Mouse (Mus musculus) right cerebral cortex, postnatal 36 days (tissue): ENCODE measurements at regions not wholly inside any gene's neighbourhood (a gene's known extent, or its start where the extent isn't known, plus 50 kb on each side); places are given as distances from the start of the nearest gene placed in this dataset.

Source experiments
- DNase-seq, 2 experiments: peaks; one replicate each; pipeline ENCODE4 v3.0.0; 2022; ENCODE audit warnings: low spot score in 2 of 2, mixed read lengths in 1 of 2

DNA sequence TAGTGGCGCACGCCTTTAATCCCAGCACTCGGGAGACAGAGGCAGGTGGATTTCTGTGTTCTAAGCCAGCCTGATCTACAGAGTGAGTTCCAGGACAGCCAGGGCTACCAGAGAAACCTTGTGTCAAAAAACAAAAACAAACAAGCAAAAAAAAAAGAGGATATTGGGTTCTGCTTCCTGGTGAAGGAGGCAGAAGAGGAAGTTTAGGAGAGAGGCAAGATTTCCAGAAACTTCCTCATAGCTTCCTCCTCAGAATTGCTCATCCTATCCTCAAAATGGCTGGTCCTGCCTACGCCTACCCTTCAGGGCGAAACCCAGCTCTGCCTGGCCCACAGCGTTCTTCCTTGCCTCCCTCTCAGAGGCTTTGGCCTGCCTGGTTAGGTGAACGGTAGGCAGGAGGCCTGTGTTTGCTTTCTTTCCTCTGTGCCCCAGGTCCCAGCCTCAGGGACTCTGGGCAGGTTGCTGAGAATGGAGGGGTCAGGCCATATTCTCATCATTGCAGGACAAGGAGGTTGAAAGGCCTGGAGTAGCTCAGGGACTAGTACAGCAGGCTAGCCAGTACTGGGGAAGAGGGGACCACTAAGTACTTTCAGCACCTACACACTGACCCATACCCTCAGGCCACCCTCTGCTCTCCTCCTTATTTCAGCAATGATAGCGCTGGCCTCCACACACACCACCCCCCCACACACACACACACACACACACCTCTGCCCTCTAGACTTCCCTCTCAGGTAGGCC lies 79.6 kb downstream of the Zfp36l2 start:
- no peak for DNase-seq

DNA sequence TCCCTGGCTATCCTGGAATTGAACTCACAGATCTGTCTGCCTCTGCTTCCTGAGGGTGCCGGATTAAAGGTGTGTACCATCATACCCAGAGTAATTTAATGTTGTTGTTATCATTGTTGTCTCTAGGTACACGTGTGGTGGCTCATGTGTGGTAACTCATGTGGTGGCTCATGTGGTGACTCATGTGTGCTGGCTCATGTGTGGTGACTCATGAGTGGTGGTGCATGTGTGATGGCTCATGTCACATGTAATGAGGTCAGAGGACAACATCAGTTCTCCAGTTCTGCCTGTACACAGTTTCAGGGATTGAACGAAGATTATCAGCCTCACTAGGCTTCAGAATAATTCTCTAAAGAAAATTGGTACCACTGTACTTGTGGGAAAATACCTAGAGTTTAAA lies 80.2 kb downstream of the Zfp36l2 start:
- DNase-seq: no peak

DNA sequence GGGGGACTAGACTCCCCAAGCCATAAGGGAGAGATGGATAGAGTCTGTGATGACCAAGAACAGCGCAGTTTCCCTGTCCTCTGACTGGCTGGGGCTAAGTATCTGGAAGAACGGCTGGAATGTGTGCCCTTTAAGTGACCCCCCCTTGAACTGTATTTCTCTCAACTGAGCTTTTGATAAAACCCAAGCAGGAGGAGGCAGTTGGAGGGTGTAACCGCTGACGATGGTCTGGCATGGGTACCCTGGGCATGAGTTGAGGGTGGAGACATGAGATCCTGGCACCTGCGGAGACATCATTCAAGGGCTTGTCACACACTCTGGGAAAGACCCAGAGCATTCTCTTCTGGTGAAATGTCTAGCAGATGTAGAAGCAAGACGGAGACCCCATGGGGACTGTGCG lies 83.5 kb downstream of the Zfp36l2 start:
- DNase-seq: no peak

DNA sequence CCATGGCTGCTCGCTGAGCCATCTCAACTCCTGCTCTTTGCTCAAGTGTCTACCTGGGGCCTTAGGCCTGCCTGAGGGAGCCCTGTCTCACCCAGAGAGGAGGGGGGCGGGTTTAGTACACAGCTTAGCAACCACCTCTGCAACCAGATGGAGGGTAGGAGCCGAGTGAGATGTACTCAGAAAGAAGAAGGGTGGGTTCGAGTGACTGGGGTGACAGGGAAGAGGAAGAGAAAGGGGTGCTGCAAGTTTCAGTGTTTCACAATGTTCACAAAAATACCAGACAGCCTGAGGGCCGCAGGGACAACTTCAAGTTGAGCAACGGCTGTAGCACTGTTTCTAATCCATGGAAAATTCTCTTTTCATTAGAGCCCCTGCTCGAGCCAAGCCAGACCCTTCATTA lies 84.4 kb downstream of the Zfp36l2 start:
- DNase-seq: peak in 1 of 2 experiments; percentile 30

DNA sequence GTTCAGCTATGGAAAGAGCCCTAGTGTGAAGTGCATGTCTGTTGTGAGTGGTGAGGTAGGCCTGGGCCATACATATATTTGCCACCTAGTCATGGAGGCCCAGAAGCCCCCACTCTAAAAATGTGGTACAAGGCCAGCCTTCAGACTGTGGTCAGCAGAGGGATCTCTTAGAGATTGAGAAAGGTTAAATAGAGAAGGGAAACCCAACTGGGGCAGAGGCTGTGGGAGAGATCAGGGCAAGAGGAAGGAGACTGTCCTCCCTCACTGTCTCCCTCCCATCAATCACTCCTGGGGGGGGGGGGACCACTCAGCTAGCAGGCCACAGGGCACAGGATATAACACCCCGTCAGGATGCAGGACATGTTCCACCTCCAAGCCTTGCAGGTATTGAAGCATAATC lies 86.1 kb downstream of the Zfp36l2 start:
- DNase-seq: no peak

DNA sequence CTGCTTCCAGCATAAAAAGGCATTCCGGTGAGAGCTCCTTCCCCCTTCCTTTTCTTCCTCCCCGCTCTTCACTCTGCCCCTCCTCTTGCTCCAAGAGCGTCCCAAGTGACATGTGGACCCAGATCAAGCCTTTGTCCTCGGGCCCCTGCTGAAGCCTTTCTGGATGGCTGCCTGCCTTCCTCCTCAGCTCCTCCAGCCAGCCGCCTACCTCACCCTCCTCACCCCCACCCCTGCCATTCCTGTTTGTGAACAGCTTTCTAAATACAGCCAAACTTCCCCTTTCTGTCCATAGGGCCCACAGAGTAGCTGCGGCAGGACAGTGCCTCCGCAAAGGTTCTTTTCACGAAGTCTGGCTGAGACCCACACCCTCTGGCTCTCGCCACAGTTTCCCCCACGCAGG lies 87.2 kb downstream of the Zfp36l2 start:
- DNase-seq: peak in 1 of 2 experiments; percentile 24

DNA sequence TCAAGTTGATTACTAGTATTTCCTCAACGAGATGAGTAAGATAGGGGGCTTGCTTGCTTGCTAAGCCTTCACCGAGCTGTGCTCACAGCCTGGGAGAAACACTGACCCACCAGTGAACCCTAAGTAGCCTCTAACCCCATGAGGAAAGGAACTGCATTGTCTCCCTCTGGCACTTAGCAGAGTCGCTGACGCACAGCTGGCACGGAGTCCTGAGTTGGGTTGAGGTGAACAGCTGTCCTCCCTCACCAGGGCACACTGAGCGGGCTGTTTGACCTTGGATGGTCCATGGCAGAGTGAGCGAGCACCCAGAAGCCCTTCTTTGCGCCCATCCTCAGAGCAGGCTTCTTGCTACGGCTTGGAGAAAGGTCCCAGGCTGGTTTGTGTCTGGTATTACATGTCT lies 88.0 kb downstream of the Zfp36l2 start:
- no peak for DNase-seq

DNA sequence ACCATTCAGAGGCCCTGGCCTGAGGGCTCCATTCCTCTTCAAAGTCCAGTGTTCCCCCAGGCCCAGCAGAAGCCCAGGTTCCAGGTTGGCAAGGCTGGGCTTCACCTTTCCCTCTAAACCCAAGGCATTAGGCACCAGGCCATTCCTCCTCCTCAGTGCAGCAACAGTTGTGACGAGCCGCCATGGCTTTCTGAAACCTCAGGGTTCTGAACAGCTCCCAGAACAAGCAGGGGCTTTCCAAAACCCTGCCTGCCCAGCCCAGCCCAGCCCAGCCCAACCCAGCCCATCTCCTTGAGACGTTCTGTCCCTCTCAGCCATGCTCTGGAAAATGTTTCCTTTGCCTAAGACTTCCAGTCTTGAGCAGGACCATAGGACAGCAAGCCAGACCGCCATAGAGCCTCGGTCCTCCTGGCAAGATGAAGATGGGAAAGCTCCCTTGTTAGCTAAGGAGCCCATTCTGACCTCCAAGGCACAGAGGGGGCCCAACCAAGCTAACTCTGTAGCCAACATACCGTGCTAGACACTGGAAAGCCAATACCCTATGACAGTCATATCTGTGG lies 89.8 kb downstream of the Zfp36l2 start:
- DNase-seq: no peak

DNA sequence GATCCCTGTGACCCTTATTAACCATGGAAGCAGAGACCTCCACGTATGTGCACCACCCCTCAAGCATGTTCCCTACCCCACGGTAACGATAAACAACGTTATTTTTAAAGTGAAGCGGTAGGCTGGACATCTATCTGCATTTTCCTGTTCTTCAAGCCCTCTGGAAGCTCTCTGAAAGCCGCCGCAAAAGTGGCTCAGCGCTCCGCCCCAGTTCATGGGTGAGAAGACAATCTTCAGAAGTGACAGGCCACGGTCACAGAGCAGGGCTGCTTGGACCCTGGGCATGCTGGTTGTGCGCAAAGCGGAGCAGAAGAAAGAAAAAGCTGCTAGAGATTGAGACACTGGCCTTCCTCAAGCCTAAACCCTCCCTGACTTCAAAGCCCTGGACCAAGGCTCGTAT lies 90.5 kb downstream of the Zfp36l2 start:
- no peak for DNase-seq

DNA sequence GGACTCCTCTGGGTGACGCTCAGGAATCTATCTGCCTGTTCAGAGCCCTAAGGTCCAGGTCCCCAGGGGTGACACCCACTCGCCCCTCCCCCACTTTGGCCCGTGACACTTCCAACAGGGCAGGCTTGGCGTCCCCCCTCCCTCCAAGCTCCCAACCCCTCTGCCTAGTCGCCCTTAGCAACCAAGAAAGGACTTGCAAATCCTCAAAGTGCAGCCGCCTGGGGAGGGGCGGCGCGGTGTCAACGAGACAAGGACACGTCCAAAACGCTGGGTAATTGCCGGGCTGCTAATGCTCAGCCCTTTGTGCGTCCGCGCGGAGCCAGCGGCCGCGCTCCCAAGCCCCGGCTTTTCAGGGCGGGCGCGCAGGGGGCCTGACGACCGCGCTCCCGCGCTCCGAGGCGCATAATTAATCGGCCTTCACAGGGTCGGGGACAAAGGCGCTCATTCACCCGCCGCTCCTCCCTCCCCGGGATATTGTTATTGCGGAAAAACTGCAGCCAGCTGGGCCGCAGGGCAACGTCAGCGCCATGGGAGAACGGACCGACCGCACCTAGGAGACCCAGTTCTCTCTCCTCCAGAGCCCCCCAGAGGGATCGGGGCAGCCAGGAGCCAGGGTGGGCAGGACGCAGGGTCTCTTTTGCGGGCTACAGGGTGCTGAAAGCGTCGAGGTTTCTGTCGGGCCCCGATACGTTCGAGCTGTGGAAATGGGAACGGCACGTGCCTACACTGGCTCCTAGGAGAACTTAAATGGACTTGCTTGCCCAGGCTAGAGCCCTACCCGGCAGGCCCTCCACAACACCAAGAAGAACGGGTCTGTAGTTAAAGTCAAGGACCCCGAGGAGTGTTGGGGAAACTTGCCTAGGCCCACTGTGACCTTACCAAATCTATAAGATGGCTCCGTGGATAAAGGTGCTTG lies 91.1 kb downstream of the Zfp36l2 start:
- peak; percentile 64 to 67 for DNase-seq

DNA sequence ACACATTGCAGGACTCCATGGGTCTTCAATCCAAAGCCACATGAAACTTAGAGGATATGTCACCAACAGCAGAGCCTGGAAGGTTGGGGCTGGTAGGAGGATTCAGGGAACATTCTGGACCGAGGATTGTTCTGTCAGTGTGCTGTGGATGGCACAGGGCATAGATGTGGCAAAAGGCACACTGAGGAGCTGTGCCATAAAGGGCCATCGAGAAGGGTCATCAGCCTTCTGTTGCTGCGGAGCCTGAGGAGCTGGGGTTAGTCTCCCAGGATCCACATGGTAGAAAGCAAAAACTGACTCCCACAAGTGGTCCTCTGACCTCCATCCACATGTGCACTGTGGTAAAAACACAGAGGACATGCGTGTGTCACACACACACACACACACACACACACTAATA lies 91.9 kb downstream of the Zfp36l2 start:
- no peak for DNase-seq

DNA sequence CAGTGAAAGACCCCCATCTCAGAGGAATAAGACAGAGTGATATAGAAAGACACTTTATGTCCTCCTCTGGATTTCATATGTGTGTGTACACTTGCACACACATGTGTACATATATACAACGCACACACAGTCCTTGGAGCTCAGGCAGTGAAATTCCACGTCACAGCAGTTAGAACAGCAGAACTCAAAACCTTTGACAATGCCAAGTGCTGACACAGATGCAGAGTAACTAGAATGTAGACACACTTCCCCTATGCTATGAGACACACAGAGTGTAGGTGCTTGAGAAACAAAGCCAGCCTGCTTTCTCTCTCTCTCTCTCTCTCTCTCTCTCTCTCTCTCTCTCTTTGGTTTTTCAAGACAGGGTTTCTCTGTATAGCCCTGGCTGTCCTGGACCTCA lies 92.7 kb downstream of the Zfp36l2 start:
- no peak for DNase-seq

DNA sequence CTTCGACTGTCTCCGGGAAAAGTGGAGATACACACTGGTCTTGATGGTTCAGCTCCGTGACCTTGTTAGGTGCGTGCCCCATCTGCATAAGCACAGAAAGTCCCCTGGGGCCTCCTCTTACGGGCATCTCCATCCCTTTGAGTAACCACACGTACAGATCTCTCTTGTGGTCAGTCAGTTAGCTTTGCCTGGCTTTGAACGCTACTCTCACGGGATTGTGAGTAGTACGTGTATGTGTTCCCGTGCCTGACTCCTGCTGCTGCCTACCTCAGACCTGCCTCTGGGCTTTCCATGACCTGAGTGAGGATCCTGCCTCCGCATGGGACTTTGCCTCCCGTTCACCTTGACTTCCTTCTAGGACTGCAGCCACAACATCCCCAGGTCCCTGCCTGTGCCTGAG lies 101.4 kb downstream of the Zfp36l2 start:
- DNase-seq: no peak

DNA sequence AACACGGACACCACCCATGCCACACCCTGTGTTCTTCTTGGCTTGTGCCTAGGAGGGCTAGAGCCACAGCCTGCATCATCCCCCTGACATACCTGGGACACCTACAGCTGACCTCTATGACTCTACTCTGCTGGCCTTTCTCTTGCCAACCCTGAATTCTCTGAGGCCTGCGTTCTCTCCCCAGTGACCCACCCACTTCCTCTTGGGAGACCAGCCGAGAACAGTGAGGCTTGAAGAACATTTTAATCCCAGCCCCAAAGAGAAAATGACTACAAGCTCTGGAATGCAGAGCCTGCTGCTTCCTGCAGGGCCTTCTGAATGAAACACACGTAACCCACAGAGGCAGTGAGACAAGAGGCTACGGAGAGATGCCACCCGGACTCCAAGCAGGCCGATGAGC lies 102.0 kb downstream of the Zfp36l2 start:
- DNase-seq: no peak

DNA sequence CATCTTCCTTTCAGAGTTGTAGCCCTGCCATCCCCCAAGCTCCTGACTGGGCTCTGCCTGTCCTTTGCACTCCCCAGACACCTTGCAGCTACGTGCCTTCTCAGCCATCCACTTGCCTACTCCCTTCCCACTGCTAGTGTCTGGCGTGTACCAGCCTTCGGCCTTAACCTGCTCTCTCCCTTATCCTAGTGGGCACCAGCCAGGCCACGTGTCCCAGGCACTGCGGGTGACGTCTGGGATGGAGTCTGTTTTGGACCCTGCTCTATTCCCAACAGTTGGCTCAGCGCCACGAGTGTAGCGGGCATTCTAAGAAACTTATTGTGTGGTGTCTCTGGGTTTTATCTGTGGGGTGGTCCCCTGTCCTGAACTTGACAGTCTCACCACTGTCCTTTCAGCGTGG lies 102.5 kb downstream of the Zfp36l2 start:
- no peak for DNase-seq

DNA sequence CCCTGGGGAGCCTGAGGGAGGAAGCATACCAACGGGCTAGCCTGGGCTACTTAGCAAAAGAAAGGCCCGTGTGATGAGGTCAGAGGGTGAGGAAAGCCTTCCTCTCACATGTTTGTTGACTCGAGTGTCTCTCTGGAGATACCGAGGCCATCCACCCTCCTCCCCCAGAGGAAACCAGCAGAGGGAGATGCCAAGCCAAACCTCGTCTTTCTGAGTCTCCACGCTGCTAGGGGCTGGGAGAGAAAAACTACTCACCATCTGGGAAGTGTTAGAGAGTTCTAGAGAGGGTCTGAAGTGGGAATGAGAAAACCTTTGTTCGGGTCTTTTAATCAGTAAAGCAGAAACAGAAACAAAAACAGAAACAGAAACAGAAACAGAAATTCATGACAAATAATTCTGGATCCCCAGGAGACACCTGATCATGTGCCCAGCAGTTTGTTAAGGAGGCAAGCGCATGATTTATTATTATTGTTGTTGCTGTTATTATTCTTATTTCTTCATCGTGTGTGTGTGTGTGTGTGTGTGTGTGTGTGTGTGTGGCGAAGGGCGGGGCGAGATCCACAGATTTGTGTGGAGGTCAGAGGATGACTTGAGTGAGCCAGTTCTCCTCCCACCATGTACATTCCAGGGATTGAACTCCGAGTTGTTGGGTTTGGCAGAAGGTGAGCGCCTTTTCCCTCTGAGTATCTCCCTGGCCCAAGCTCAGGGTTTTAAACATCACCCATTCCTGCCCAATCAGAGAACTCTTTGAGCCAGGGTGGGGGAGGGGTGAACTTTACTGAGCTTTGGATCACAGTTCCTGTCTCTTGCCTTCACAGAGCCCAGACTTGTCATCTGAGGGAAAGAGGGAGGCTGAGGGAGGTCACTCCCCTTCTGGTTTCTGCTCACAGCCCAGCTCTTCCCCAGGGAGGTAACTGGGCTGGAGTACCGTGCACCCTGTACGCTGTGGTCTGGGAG lies 104.2 kb downstream of the Zfp36l2 start:
- no peak for DNase-seq

DNA sequence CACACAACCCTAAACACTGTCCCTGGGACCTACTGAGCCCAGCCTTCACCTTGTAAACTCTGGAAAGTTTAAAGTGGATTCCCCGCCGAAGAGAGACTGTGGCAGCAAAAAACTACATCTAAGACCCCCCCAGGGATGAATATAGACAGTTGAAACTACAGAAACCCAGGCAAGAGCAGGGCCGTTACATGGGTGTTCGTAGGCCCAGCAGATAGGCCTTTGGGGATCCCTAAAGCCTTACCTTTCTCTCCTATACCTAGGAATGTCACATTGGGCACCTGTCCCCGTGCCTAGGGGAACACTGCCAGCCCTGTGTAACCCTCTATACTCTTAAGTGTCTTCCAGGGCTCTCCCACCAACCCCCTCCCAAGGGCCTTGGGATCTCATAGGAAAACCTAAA lies 105.2 kb downstream of the Zfp36l2 start:
- no peak for DNase-seq

DNA sequence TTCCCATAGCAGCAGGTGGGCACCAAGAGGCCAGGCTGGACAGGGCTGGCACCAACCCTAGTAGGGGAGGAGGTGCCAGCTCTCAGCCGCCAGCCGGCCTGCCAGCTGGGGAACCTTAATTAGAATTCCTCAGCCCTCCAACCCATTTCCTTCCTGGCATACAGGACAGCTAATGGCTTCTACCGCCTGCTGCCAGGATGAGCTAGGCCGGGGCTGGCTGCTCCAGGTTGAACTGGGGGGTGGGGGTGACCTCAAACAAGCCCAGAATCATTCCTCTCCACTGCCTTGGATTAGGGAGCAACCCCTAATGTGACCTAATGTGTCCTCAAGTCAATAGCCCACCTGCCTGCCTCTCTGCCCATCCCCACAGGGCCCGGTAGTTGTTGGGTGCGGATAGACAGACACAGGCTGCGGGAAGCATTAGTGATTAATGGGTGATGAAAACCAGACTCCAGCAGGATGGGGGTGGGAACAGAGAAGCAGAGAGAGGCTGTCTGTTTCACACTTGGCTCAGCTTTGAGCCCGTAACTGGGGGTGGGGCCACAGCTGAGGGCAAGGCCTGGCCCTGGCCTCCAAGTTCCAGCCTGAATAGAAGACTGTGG lies 105.9 kb downstream of the Zfp36l2 start:
- DNase-seq: peak; percentile 57 to 64

DNA sequence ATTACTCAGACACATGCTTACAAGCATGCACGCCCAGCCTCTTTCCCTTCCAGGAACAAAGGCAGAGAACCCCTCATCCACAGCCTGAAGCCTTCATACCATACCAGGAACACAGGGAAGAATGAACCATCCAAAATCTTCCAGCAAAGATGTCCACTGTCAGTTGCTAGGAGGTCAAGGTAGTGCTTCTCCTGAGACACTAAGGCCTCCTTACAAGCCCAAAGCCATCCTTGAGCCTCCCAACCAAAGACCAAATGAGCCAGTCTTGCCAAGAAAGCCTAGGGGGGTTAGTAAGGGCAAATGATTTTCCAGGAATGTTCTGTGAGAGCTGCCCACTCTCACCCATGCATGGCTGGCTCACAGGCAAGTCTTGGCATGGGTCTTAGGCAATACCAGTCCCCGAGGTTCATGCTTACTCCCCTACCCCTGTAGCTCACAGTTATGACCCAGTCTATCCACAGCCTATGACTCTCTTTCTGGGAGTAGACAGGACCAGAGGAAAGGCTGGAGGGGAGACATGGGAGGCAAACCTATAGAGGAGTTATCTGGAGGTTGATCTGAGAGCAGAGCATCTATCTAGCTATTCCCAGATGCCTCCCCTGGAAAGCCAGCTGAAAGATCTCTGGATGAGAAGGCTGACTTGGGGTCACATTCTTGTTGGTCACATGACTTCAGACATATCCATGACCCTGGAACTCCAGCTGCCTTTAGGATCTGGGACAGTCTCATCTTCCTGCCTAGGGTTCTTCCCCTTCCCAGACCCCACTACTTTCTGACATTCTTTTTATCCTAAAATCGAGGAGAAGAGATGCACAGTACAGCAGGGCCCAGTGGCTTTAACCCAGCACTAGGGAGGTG lies 112.4 kb downstream of the Zfp36l2 start:
- DNase-seq: no peak
